Mouse (Mus musculus): ENCODE measurements around the gene Zcchc24.
A peak's percentile ranks its signal among the peaks of the same experiment; 100 is the strongest.

Zcchc24 gene

DNA sequence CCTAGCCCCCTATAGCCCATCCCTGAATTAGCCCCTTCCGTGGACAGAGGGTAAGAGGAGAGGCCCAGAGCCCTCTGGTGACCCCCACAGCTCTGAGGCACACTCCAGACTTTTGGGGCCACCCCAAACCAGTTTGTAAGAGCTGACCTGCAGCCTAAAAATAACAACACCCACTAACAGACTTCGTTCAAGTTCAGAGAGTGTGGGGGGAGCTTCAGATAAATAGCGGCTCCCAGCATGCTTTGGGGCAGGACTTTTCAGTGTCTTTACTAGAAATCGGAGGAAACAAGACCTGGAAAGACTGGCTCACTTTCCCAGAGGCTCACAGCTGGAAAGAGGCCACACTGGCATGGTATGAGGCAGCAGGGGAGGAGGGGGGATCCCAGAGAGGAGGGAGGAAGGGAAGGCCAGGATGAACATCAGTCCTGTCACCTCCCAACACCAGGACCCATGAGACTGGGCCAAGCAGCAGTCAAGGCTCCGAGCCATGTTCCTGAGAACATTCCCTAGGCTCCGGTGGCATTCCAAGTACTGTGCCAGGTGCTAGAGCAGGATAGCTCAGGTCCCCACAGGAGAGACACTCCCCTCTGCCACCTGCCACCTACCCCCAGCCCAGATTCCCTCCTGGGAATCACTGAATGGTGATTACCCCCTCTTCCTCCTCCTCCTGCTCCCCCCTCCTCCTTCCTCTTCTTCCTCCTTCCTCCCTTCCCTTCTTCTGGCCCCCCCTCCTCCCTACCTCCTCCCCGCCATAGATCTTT lies 20.7 kb downstream of the Zcchc24 start:
- DNase-seq (ENCODE audit: low spot score), result peak; percentile 60

DNA sequence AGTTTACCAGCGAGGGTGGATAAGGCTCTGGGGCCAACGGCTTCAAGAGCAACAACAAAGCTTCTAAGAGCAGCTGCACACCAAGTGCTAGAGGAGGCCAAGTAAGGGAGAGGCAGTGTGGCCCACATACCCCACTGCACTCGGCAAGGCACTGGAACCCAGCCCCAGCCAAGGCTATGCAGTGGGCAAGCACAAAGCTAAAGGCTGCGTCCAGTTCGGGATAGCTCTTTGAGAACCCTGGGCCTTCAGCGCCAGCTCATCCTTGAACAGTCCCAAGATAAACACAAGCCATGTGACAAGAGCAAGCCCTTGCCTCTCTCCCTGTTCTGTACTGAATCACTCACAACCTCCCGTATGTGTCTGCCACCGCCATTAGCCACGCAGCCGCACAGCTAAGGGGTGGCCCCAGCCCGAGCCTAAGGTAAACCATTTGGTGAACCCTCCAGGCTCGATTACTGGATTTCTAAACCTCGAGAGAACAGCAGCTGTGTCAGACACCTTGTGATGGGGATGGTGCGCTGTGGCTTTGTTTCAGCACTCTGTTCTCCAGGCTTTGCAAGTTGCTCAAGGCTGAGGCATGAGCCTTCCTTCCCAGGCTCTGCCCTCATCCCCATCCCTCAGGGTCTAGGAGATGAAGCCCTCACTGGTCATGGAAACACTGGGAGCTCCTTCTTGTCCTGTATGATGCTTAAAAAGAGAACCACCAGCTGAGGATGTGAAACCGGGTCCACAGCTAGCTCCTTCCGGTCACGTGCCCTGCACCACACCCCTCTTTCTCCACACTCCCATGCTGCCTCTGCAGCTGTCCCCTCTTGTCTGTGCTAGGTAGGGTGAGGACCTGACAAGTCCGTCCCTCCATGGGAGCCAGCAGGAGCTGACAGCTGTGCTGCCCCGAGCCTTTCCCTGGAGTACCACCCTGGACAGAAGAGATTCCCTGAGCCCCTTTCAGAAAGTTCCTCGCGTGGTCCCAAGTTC lies 21.6 kb downstream of the Zcchc24 start:
- DNase-seq (ENCODE audit: low spot score), result no peak

DNA sequence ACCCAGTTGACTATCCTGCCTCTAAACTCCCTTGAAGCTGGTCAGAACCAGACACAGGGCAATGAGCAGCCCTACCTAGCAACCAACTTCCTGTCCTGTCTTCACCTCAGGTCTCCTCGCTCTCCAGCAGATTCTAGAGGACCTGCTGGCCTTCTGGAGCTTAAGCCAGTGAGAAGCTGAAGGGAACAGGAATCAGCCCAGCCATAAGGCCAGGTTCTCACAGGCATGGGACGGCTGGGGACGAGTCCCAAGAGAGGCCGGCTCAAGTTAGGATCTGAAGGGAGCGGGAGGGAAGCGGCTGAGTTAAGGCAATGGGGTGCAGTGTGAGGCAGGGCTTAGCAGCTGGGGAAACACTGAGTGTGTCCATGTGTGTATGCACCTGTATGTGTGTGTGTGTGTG lies 22.5 kb downstream of the Zcchc24 start:
- DNase-seq (ENCODE audit: low spot score), result no peak

DNA sequence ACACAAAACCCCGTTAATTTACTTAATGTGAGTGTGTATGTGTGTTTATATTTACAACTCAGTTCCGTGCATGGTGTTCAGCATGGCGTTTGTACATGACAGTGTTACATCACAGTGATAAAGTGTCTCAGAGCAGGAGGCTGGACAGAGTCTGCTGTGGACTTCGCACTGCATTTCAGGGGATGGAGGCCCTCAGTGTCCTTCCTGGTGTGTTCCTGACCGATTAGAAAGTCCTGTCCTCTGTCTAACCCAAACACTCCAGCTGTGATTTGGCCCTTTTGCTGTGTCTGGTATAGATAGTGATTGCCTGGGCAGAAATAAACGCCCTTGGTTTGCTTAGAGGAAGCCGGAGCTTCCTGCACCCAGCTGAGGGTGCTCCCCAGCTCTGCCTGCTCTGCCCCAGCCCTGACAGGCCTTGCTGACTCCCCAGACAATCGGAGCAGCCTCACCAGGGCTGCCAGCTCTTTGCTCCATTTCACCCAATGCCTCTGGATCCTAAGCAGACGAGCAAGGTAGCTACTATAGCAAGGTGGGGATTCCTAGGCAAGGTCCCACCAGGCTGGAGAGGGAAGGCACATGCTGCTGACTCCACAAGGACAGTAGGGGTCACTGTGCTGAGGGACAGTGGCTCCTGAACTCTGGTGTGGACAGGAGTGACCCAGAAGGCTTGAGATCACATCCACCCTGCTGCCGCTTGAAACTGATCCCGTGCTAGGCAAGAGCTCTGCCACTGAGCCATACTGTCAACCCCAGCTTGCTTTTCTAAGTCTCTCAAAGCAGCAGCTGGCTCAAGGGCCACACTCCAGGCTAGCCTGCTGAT lies 23.3 kb downstream of the Zcchc24 start:
- DNase-seq (ENCODE audit: low spot score), result no peak

DNA sequence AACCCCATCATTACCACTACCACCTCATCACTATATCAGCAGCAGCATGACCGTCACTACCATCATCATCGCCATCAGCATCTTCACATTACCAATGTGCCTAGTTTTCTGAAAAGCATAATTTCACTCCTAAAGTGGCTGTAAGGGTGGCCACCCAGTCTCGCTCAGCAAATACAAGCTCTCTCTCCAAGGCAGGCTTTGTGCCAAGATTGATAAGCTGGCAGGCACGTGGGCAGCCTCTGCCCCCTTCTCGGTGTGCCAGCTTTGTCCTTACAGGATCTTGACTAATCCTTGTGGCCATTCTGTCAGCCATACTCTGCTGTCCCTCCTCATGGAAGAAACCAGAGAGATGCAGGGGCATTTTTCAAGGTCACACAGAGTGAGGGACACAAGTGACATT lies 25.9 kb downstream of the Zcchc24 start:
- DNase-seq (ENCODE audit: low spot score), result no peak

DNA sequence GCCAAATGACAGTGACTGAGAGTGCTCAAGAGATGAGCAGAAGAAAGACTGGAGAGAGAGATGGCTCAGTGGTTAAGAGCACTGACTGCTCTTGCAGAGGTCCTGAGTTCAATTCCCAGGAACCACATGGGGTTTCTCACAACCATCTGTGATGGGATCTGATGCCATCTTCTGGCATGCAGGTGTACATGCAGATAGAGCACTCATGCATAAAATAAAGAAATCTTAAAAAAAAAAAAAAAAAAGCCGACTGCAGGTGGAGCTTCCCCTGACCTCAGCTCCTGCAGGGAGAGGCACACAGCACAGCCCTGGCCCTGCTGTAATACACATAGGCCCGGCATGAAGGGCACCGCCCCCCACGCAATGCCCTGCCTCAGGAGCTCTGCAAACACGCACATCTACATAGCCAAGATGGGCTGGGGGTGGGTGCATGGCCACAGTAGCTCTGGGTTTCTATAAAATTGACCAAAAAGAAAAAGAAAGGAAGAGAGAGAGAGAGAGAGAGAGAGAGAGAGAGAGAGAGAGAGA lies 26.9 kb downstream of the Zcchc24 start:
- no peak for DNase-seq (ENCODE audit: low spot score)

DNA sequence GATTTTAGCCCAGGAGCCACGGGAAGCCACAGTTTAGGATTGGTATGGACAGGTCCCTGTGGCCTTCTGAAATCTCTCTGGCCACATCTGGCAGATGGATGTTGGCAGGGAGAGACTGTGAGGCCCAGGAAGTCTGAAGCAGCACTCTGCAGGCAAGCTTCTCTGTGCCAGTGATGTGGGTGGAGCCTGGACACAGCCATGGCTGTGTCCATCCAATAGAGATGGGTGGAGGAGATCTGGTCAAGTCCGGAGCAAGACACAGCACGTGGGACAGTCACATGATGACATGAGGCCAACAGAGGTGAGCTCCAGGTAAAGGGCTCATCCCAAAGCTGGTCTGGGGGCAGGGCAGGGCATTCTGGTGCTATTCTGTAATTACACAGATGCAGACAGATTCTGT lies 27.6 kb downstream of the Zcchc24 start:
- DNase-seq (ENCODE audit: low spot score), result no peak

DNA sequence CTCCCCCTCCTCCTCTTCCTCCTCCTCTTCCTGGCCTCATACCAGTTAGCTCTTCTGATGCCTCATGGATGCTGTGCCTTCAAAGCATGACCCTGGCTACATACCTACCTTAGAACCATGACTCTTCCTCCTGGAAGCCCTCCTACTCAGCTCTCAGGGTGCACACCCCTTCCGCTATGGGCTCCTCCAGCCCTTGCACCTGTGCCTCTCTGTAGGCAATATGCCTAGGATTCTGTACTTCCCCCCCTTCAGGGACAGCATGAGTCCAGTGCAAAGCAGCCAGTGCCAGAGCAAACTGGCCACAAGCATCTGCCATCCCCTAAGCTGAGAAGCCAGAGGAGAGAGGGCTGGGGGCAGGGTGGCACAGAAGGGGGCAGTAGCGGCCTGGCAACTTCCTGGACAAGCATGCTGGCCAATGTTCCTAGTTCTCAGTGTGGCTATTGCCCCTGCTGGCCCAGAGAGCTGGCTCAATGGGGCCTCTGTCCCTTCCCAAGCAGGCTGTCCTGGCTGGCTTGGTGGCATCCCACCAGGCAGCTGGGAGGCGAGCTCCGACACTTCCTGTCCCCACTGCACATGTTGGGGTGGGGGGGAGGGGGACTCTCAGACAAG lies 28.8 kb downstream of the Zcchc24 start:
- no peak for DNase-seq (ENCODE audit: low spot score)

DNA sequence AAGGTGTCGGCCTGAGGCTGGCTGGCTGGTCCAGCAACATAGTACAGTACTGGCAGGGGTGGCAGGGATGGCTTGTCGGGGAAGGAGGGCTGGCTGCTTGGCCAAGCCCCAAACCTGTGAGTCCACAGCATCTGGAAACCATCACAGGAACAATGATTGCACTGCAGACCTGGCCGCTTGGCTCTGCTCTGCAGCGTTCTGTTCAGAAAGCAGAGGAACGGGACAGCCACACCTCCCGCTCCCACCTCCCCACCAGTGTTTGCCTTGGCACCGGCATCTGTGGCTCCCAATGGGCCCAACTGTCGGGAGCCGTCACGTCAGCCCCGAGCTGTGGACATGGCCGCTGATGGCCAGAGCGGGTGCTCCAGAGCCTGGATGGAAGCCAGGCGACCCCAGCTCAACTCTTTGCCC lies 30.2 kb downstream of the Zcchc24 start:
- no peak for DNase-seq (ENCODE audit: low spot score)

DNA sequence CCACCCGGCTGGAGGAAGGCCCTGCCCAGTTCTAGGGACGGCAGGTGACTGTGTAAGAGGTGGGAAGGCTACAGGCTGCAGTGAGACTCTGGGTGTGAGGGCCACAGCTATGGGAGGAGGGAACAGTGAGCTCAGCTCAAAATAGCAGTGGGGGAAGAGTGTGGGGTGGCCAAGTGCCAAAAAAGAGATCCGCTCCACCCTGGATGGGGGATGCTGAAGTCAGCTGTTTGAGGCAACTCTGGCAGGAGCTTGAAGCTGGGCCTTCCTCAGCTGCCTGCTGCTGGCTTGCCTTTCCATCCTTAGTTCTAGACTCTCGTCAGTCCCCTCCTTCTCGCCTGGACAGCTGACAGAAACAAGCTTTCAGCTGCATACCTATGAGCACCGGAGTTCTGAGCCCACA lies 32.2 kb downstream of the Zcchc24 start:
- peak; percentile 72 for DNase-seq (ENCODE audit: low spot score)

DNA sequence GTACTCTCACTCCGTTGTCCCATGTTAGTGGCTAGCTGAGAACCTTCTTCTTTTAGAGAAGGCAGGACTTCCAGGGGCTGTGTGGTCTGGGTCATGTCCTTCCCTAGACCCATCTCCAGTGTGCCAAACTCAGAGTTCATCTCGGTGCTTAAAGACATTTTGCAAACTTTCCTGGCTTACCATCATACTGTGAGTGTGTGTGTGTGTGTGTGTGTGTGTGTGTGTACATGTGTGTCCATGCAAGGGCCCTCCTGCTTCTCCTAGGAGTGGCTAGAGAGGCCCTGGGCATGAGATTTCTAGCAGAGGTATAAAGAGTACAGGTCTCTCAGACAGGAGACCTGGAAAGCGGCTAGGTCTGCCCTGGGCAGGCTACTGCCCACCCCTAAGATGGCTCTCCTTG lies 32.7 kb downstream of the Zcchc24 start:
- DNase-seq (ENCODE audit: low spot score), result peak; percentile 57

DNA sequence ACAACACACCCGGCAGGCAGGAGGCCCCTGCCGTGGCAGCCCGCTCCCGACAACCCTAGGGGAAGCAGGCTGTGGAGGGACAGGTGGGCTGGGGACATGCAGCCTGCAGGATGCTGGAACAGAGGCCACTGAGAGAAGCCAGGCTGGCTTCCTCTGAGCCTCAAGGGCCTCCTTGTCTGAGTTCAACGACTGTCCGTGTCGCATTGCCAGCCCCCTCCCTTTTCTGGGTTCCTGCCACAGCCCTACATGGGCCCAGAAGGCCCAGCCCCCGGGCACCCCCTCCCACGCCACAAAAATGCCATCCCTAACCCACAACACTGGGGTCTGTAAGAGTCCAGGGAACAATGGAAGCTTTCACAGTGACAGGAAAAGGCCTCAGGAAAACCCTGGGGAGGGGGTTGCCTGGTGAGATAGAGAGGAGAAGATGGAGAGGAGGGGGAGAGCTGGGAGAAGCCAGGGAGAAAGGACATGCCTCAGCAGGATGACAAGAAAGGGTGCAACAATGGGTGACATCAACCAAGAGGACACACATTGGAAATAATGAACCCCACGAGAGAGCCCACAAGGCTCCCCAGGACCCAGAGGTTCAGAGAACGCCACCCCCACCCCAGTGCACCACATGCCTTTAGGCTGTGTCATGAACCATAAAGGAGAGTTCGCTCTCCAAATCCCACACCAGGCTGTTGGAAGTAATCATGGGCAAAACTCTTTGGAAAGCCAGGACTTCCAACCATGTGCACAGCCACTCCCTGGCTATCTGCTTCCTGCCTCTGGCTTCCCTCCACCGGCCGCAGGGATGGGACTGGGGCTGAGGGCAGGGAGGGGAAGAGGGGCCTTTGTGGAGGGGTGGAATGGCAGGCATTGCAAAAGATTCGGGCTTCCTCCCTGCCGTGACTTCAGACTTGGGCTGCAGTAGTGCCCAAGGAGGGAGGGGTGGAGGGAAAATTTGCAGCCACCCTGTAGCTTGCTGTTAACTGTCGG lies 33.8 kb downstream of the Zcchc24 start:
- peak; percentile 71 for DNase-seq (ENCODE audit: low spot score)

DNA sequence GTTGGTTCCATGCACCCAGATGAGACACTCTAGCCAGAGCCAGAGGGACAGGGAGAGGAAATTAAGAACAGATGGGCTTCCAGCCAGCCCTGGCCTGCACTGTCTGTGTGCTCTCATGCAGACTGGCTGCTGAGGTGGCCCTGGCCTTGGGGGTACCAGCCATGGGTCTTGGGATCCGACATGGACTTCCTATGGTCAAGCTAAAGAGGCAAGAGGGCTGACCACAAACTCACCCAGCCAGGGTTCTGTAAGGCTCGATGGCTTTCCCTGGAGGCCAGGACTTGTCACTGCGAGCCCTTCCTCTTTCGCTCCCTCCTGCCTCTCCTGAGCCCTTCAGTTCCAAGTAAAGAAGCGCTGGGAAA lies 41.7 kb downstream of the Zcchc24 start:
- no peak for DNase-seq (ENCODE audit: low spot score)

DNA sequence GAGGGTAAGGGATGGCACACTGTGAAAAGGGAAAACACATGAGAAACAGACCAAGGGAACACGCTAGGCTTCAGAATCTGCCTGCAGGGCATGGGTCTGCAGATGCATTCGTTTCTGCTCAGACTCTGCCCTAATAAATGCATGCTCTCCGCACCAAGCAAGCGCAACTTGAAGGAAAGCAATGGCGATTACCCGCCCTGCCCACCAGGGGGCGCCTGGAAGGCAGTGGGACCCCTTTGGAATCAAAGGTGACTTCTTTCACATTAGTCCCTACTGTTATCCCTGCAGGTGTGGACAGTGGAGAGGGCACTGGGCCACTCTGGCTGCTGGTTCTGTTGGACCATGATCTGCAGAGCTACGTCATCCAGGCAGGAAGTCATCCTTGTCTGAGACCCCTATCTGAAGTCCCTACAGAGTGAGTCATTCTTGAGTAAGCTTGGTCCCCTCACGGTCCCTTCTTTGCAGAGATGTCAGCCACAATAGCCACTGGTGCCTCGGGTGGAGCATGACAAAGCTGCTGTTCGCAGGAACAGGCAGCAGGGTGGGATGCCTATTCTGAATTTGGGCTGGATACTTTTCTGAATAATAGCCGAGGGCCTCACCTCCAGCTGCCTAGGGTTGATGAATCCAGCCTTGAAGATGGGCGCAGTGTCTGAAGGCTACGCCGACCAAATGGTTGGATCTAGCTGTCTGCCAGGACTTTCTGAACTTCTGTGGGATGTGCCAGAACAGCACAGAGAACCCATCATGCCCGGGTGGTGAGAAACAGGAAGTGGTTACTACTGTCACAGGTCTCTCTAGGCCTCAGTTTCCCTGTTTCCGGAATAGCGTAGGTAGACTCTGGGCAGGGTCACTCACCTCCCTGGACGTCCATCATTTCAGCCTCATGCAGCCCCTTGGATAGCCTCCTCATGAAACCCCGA lies 42.4 kb downstream of the Zcchc24 start:
- DNase-seq (ENCODE audit: low spot score), result no peak

DNA sequence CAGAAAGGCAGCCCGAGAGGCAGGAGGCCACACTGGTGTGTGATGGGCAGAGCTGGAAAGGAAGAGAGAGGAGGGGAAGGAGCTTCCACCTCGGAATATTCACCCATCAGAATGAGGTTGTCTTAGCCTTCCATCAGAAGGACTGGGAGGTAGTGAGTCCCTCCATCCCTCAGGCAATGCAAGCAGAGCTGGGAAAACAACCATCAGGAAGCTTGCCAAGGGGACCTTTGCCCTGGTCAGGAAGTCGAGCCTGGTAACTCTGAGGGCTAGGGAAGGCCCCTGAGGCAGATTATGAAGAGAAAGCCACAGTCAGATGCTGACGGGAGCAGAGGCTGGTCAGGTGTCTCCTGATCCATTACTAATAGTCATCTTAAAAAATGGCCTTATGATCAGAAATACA lies 43.1 kb downstream of the Zcchc24 start:
- peak; percentile 80 for DNase-seq (ENCODE audit: low spot score)

DNA sequence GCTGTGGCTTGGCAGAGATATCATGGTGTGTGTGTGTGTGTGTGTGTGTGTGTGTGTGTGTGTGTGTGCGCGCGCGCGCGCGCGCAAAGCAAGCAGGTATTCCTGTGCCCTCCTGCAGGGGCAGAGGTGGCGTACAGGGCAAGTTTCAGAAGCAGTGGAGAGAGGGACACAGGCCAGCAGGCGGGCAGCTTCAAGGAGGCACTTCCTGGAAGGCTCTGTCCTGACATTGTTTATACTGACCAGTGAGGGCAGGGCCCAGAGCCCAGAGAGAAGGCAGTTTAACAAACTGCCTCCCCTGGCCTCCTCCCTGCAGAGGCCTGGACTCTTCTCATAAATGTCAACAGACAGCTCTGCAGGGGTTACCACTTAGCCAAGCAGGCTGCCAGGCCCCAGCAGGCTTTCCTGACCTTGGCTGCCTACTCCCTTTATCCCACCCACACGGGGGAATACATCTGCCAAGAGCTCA lies 43.8 kb downstream of the Zcchc24 start:
- peak; percentile 80 for DNase-seq (ENCODE audit: low spot score)

DNA sequence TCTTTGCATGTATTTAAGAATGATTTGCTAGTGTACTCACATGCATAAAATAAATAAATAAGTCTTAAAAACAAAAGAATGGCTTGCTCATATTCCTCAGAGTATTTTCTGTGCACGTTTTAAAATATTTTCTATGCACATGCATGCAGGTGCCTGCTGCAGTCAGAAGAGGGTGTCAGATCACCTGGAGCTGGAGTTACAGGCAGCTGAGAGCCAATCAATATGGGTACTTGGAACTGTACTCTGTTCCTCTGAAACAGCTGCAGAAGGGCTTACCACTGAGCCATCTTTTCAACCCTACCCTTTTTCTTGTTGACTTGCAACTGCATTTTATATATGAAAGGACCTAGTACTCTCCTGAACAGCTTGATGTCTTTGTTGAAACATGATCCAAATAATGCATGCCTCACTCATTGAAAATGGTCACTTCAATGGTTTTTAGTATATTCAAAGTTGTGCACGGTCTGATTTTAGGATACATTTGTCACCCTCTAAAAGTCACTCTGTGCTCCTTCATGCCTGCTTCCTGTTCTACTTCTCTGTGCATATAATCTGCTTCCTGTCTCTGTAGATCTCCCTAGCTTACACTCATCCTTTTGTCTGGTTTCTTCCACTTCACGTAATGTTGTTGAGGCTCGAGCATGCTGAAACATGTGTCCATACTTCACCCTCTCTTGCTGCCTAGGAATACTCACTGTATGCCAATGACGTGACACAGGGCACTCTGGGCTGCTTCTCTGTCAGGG lies 47.7 kb downstream of the Zcchc24 start:
- no peak for DNase-seq (ENCODE audit: low spot score)

DNA sequence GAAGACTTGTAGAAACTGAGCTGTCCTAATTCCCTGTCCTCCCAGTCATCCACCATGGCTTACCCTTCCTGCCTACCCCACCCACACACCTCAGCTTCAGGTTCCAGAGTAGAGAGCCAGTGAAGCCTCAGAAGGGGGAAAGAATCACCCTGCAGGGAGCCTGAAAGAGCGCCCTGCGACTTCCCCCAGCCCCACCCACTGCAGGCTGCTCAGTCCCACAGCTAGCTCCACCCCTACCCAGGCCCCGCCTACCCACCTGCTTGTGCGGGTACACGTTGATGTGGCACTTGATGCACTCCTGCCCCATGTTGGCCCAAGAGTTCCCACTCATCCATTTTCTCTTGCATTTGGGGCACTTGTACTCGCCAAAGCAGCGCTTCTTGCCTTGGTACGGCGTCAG lies 49.5 kb downstream of the Zcchc24 start:
- DNase-seq (ENCODE audit: low spot score), result no peak

DNA sequence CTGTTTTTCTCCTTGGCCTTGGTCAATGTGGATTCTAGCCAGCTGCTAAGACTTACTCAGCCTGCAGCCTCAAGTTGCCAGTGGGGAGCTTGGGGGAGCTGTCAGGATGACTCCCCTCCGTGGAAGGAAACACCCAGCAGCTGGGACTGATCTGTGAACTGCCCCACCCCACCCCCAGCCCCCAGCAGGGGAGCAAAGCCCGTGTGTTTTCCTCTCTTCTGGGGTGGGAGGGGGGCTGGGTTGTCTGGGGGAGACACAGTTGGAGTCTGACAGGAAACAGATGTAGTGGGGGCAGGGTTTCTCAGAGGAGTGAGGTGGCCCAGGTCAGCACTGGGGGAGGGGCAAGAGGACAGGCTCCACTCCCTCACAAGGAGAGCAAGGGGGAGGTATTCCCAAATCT lies 50.4 kb downstream of the Zcchc24 start:
- DNase-seq (ENCODE audit: low spot score), result no peak

Measured in adipocyte (in vitro differentiated cells).